Mouse (Mus musculus): ENCODE measurements around the gene Wipi1.

Wipi1 gene

DNA sequence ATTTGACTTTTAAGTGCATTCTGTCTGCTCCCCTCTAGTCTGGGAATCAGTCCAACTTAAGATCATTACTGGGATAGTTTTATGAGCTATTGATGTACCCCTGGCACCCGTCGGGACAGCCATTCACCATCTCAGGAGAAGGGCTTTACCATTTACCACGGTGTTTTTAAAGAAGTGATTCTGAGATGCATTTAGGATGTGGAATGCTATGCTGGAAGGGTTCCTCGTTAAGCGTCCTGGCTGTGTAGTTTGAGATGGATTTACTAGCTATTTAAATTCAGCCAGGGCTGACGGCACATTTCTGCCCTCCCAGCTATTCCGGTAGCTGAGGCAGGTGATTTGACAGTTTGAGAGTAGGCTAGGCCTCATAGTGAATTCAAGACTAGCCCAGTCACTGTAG lies 67.3 kb downstream of the Wipi1 start:
- DNase-seq (ENCODE audit: low read depth, low spot score) = no peak

DNA sequence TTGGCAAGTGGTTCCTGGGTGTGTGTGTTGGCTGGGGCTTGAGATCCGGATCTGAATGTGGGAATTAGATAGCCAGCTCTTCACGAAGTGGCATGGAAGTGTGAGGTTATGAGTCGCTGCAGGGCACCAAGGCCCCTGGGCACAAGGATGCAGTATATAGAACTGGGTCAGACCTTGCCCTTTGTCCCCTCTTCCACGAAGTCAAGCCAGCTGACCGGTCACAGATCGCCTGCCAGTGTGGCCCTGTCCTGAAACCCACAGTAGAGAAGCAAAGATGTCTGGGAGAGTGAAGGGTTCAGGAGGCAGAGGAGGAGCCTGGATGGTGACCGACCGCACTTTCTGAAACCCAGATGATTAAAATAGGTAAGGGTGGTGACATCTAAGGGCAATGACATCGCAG lies 68.3 kb downstream of the Wipi1 start:
- DNase-seq (ENCODE audit: low read depth, low spot score) = no peak

DNA sequence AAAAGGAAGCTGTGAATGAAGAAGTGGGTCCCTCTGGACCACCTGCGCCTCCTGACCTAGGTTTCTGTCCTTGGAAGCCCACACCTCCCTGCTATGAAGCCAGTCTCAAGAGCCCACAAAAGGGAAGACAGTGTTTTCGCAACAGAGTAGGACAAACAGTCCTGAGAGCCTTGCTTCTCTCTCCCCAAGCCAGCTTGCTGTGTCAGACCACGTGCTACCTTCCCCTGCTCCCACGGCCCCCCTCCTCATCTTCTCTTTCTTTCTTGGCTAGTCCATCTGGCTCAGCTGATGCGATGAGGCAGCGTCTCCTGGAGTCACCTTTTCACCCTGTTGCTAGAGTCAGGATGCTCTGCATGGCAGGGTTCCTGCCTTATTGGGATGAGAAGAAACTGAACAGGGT lies 72.5 kb downstream of the Wipi1 start:
- DNase-seq (ENCODE audit: low read depth, low spot score) = no peak

GRCm38 (mm10) chr11:109536939-109537338 lies 74.8 kb downstream of the Wipi1 start:
- no peak for DNase-seq (ENCODE audit: low read depth, low spot score)

- DNase-seq (ENCODE audit: low read depth, low spot score) = no peak
Measured at GRCm38 (mm10) chr11:109535966-109536365, 75.8 kb downstream of the Wipi1 start.

GRCm38 (mm10) chr11:109530030-109530429 lies 81.7 kb downstream of the Wipi1 start:
- DNase-seq (ENCODE audit: low read depth, low spot score) = no peak

DNA sequence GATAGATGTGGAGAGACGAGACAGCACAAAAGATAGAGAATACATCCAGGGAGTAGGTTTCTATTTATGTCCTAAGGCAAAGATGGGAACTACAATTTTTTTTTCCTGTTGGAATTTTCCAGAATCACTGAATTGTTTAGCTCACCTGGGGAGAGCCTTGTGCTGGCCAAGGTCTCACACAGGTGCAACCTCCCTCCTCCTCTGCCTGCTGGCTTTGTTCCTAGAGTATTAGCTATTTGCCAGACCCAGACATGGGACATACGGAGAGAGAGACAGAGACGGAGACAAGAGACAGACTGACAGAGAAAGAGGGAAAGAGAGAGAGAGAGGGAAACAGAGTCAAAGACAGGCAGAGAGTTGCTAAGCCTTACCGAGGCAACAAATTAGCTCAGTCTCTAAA lies 86.2 kb downstream of the Wipi1 start:
- no peak for DNase-seq (ENCODE audit: low read depth, low spot score)

DNA sequence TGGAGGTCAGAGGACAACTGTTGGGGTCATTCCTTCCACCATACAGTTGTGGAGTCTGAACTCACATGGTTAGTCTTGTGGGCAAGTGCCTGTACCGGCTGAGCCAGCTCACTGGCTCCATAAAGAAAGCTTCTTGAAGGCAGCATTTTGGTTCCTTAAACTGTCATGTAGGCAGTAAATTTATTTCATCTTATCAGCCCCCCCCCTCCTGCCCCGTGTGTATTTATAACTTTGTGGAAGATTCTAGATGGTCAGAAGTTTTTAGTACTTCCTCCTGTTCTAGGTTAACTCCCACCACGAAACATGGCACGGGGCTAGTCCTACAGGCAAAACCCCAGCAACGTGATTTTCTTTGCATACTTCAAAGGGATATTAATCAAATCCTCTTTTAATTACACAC lies 86.9 kb downstream of the Wipi1 start:
- DNase-seq (ENCODE audit: low read depth, low spot score) = no peak

All from embryo, embryonic 11.5 days (tissue).